In the genomic region with DNA sequence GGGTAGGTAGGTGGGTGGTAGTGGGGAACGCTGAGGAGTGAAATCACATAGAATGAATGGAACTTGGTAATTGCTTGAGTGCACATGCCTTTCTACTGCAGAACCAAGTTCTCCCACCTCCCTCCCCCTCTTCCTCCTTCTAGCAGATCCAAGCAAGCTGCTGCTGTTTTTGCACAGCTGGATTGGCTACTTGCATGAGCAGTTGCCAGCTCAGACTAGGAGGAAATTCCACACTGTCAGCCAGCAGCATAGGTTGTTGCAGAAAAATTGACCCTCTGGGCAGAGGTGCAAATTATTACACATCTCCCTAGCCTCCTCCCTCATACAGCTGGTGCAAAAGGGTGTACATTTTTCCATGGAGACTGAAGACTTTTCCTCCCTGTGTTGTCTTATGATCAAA, we compare ENCODE assay signal across 27 mouse cellular contexts.
DNase-seq lines count a peak whose midpoint lies in the region; ATAC-seq and TF ChIP-seq lines count a peak whose summit lies in the region.
"Had no signal": no experiment of that assay in that cellular context is flagged by ENCODE, and none has a peak within 500 bp of the region (broad histone marks: within the 10 kb centered on the region; RNA-seq: fewer than 3 reads in every experiment).

No protein-coding gene starts in this region.

- 80% methylated on average over 1 of the region's 1 CpGs for WGBS in kidney, embryonic 15.5 days
- 80% methylated on average over 1 of the region's 1 CpGs for WGBS in kidney, embryonic 14.5 days

- TF ChIP-seq CTCF in Patski (IDR thresholded peaks at IDR 0.05) = no peak

- no peaks in the 10 kb centered on the region for H3K27me3 ChIP-seq in kidney, embryonic 15.5 days
- H3K27me3 ChIP-seq in kidney, embryonic 14.5 days (ENCODE audit: control insufficient read depth, insufficient read depth, low read length) = no peaks in the 10 kb centered on the region
- H3K27me3 ChIP-seq in Patski = no peaks in the 10 kb centered on the region
- H3K27me3 ChIP-seq: forebrain, embryonic 13.5 days; heart, embryonic 15.5 days; hindbrain, embryonic 12.5 days; liver, embryonic 15.5 days had no signal

- no peak overlapping the region for H3K4me3 ChIP-seq in kidney, embryonic 15.5 days (replicated peaks)
- H3K4me3 ChIP-seq in kidney, embryonic 14.5 days (ENCODE audit: low read length) = no peak overlapping the region
- H3K4me3 ChIP-seq: erythroblast, embryonic 14.5 days; forebrain, embryonic 13.5 days; heart, embryonic 15.5 days; hindbrain, embryonic 12.5 days; liver, embryonic 15.5 days had no signal

- no peaks in the 10 kb centered on the region for H3K4me1 ChIP-seq in kidney, embryonic 15.5 days
- no peaks in the 10 kb centered on the region for H3K4me1 ChIP-seq in kidney, embryonic 14.5 days (ENCODE audit: control insufficient read depth, insufficient read depth, low read length)
- H3K4me1 ChIP-seq: forebrain, embryonic 13.5 days; heart, embryonic 15.5 days; hindbrain, embryonic 12.5 days; liver, embryonic 15.5 days had no signal

- H3K9ac ChIP-seq in kidney, embryonic 15.5 days = no peak overlapping the region
- no peak overlapping the region for H3K9ac ChIP-seq in kidney, embryonic 14.5 days (ENCODE audit: low read depth, low read length)
- H3K9ac ChIP-seq: forebrain, embryonic 13.5 days; heart, embryonic 15.5 days; hindbrain, embryonic 12.5 days; liver, embryonic 15.5 days; lung, embryonic 14.5 days had no signal

- POLR2A ChIA-PET in Patski (lab: Charles Lee) = no interaction called here

- ATAC-seq in kidney, embryonic 15.5 days (replicated peaks; ENCODE audit: low FRiP score) = 0 out of 2 replicates have a peak, but pooled peaks have one; percentile 33
- ATAC-seq in kidney, embryonic 14.5 days (ENCODE audit: low FRiP score, low TSS enrichment) = no peak
- ATAC-seq in Patski = peak; percentile 17
- ATAC-seq: CD4-positive, CD25-positive, alpha-beta regulatory T cell, adult 4 months; forebrain, embryonic 13.5 days; intestine, embryonic 16.5 days; midbrain, embryonic 16.5 days had no signal

- no peak overlapping the region for H3K4me2 ChIP-seq in kidney, embryonic 15.5 days
- no peak overlapping the region for H3K4me2 ChIP-seq in kidney, embryonic 14.5 days (replicated peaks; ENCODE audit: low read depth, low read length)
- H3K4me2 ChIP-seq: forebrain, embryonic 13.5 days; heart, embryonic 15.5 days; hindbrain, embryonic 12.5 days; liver, embryonic 15.5 days; lung, embryonic 14.5 days; midbrain, embryonic 11.5 days had no signal

- H3K36me3 ChIP-seq in kidney, embryonic 15.5 days = no peaks in the 10 kb centered on the region
- H3K36me3 ChIP-seq in kidney, embryonic 14.5 days (ENCODE audit: control insufficient read depth, insufficient read depth, low read length) = no peaks in the 10 kb centered on the region
- H3K36me3 ChIP-seq: heart, embryonic 15.5 days; hindbrain, embryonic 12.5 days; liver, embryonic 15.5 days had no signal

- no peaks in the 10 kb centered on the region for H3K9me3 ChIP-seq in kidney, embryonic 15.5 days (replicated peaks)
- no peaks in the 10 kb centered on the region for H3K9me3 ChIP-seq in kidney, embryonic 14.5 days (ENCODE audit: control insufficient read depth, low read length)
- H3K9me3 ChIP-seq: forebrain, embryonic 13.5 days; heart, embryonic 15.5 days; hindbrain, embryonic 12.5 days; liver, embryonic 15.5 days had no signal

- DNase-seq in heart, adult 18-20 months = peak; percentile 21 to 50
- no peak for DNase-seq in heart, postnatal 4 days
- no peak for DNase-seq in kidney, adult 18-20 months
- peak; percentile 27 to 33 for DNase-seq in kidney, postnatal 4 days
- no peak for DNase-seq in Patski (ENCODE audit: low read depth, low spot score)
- DNase-seq in gastrocnemius, adult 8-10 months (ENCODE audit: low spot score in 2 of 2) = no peak
- DNase-seq: adrenal gland, postnatal 25 days; cerebellum, adult 18-20 months; cerebellum, postnatal 10 days; gastrocnemius, postnatal 14 days; layer of hippocampus, adult 9-11 months; lung, embryonic 14.5 days; lung, postnatal 36 days; right cerebral cortex, postnatal 25 days; thymus, postnatal 4 days had no signal

- no peak overlapping the region for H3K27ac ChIP-seq in kidney, embryonic 15.5 days
- no peak overlapping the region for H3K27ac ChIP-seq in kidney, embryonic 14.5 days (ENCODE audit: low read depth, low read length)
- H3K27ac ChIP-seq: forebrain, embryonic 13.5 days; heart, embryonic 15.5 days; hindbrain, embryonic 12.5 days; hindbrain, postnatal 0 days; liver, embryonic 15.5 days had no signal

- CTCF ChIA-PET in Patski (lab: Charles Lee) = interaction anchor here (1.2 to 1.3 kb wide), 2 partner anchors 11 to 18 kb away, joined by 3 to 4 read pairs; no protein-coding TSS in a partner anchor

- in situ Hi-C loops in Patski (cut with MboI; ENCODE audit: low pct_unique_long_range_greater_than_20kb) = no loop called here

Comparison
In these comparisons a context has a peak if more than half of its experiments do, and no peak if none do; other contexts are left out.
1. DNase-seq: peak in heart, adult 18-20 months (2 of 2) and kidney, postnatal 4 days (2 of 2); none in heart, postnatal 4 days (single experiment), kidney, adult 18-20 months (single experiment), Patski (single experiment) and gastrocnemius, adult 8-10 months (0 of 2).